Mouse (Mus musculus) E14TG2a.4 (cell line): ENCODE measurements at regions not wholly inside any gene's neighbourhood (a gene's known extent, or its start where the extent isn't known, plus 50 kb on each side); places are given as distances from the start of the nearest gene placed in this dataset.

Experiments
- H3K27me3 ChIP-seq: 2 replicates; pipeline ENCODE4 v1.6.1; 2014; ENCODE audit warnings: low read length, control low read depth; ENCODE audit not compliant: insufficient read depth
- H3K36me3 ChIP-seq: 2 replicates; pipeline ENCODE4 v1.6.1; 2014; ENCODE audit warnings: low read length, control low read depth; ENCODE audit not compliant: insufficient read depth
- H3K4me1 ChIP-seq: replicated peaks from 2 replicates; pipeline ENCODE4 v1.6.1; 2014; ENCODE audit warnings: low read depth, low read length, control low read depth
- H3K4me3 ChIP-seq: replicated peaks from 2 replicates; pipeline ENCODE4 v1.5.1; 2014; ENCODE audit warnings: mild to moderate bottlenecking, low read length
- H3K9me3 ChIP-seq: 2 replicates; pipeline ENCODE4 v1.6.1; 2014; ENCODE audit warnings: low read length, control low read depth
- CTCF ChIP-seq: conservative IDR thresholded peaks from 2 replicates; pipeline ENCODE4 v1.5.1; 2014; ENCODE audit warnings: low read length
- NANOG ChIP-seq: IDR thresholded peaks from 2 replicates; pipeline ENCODE4 v1.6.1; 2014; ENCODE audit warnings: borderline replicate concordance, low read length, mixed read lengths
- POU5F1 ChIP-seq: IDR thresholded peaks from 2 replicates; pipeline ENCODE4 v1.6.1; 2014; ENCODE audit warnings: low read length, borderline replicate concordance

DNA sequence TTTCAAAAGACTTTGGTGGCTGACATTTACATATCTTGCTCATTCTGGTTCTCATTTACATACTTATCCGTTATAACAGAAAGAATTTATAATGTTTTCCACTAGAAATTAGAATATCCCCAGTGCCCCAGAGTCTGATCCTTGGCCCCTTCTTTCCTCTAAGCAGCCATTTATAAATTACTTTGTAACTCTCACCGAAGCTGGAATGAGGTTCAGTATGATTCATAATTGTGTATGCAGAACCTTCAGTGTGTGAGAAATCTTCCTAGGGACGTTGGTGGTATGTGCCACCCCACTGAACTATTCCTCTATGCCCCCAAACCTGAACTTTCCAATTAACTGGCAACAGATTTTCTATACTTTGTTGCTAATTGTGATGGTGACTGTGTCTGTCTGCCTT, 104.7 kb downstream of the Gm5447 start:
- TF ChIP-seq CTCF = no peak
- no peak for TF ChIP-seq NANOG
- no peak for TF ChIP-seq POU5F1
- Histone ChIP-seq H3K36me3 (no peaks in the 10 kb centered on the region), H3K9me3 (no peaks in the 10 kb centered on the region), H3K4me3 (no peak overlapping the region), H3K4me1 (peaks cover 7% of the 10 kb centered on the region; the same call in 1 of the 2 replicates), H3K27me3 (0 out of 2 replicates have a peak, but pooled peaks cover 2% of the 10 kb centered on the region)

- no peaks in the 10 kb centered on the region for H3K36me3 ChIP-seq
- no peak for TF ChIP-seq CTCF
- no peak for TF ChIP-seq POU5F1
- peaks cover 7% of the 10 kb centered on the region; the same call in 1 of the 2 replicates for H3K4me1 ChIP-seq
- H3K9me3 ChIP-seq = no peaks in the 10 kb centered on the region
- H3K4me3 ChIP-seq = 0 out of 2 replicates have a peak overlapping the region, but pooled peaks have one; percentile 10
- 0 out of 2 replicates have a peak, but pooled peaks cover 2% of the 10 kb centered on the region for H3K27me3 ChIP-seq
Observed at GRCm38 (mm10) chr13:31080215-31080614, 106.2 kb downstream of the Gm5447 start.

DNA sequence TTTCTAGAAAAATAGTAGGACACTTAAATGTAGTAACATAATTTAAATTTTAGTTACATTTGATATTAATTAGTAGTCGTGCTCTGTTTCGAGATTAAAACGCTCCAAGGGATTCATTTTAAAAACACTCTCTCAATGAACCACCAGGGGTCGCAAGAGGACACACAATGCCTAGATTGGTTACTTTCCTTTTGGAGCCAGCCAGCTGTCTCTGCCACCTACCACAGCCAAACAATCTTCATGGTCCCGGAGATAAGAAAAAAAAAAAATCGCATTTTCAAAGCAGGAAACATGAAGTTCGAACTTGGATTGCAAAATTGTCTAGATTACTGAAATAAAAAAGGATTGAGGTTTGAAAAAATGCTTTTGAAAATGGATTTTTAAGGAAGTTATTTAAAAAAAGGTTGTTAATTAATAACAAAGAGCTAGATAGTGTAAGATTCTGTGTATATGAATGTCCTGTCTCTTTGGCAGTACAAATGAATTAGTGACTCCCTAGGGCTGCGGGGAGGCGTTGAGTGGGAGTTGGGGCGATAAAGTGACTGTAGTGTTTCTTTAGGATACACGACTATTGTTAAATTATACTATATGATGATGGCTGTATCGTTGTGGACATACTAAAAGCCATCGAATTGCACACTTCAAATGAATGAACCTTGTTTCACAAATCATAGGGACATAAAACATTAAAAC, 108.6 kb downstream of the Gm5447 start:
- Histone ChIP-seq H3K4me1 (peaks cover 7% of the 10 kb centered on the region; the same call in 1 of the 2 replicates), H3K36me3 (no peaks in the 10 kb centered on the region), H3K4me3 (no peak overlapping the region), H3K9me3 (no peaks in the 10 kb centered on the region), H3K27me3 (0 out of 2 replicates have a peak, but pooled peaks cover 2% of the 10 kb centered on the region)
- TF ChIP-seq POU5F1 (no peak), CTCF (peak; percentile 63)

GRCm38 (mm10) chr13:31101051-31101450, 127.0 kb downstream of the Gm5447 start:
- TF ChIP-seq CTCF (no peak), POU5F1 (no peak), NANOG (no peak)
- Histone ChIP-seq H3K4me3 (no peak overlapping the region), H3K4me1 (no peaks in the 10 kb centered on the region), H3K36me3 (no peaks in the 10 kb centered on the region), H3K27me3 (no peaks in the 10 kb centered on the region), H3K9me3 (no peaks in the 10 kb centered on the region)

DNA sequence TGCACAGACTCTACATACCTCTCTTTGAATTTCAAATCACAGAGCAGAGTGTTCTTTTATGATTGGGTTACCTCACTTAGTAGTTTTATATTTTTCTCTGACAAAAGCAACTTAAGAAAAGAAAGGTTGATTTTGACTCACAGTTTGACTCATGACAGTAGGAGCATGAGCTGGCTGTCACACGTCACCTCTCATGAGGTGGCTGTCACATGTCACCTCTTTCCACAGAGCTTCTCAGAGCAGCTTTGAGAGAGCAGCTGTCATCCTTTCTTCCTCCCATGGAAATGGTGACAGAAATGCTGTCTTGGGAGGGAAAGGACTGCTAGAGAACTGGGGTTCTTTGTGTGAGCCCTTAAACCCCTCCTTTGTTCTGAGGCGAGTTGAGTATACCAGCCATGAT, 133.4 kb downstream of the Gm5447 start:
- TF ChIP-seq NANOG (no peak), CTCF (no peak), POU5F1 (no peak)
- Histone ChIP-seq H3K9me3 (no peaks in the 10 kb centered on the region), H3K27me3 (no peaks in the 10 kb centered on the region), H3K36me3 (no peaks in the 10 kb centered on the region), H3K4me3 (no peak overlapping the region), H3K4me1 (no peaks in the 10 kb centered on the region)

DNA sequence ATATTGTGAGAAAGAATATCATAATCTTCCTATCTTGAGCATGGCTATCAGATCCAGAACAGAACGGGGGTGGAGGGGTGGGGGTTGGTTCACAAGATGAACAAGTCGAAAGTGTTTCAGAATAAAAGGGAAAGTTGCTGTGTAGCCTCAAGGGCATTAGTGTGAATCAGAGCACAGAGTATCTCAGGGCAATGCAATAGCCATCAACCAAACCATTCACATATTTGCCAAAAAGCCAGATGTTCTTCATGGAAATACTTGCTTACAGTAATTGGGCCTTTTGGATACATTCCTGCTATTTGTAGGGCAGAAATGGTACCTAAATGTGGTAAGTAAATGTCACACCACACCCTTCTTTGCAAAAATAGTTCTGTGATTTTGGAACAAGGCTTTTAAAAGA, 135.2 kb downstream of the Gm5447 start:
- Histone ChIP-seq H3K27me3 (no peaks in the 10 kb centered on the region), H3K36me3 (no peaks in the 10 kb centered on the region), H3K4me1 (no peaks in the 10 kb centered on the region), H3K4me3 (no peak overlapping the region), H3K9me3 (no peaks in the 10 kb centered on the region)
- no peak for TF ChIP-seq POU5F1
- no peak for TF ChIP-seq NANOG
- no peak for TF ChIP-seq CTCF

- TF ChIP-seq POU5F1 = no peak
- no peak for TF ChIP-seq NANOG
- no peak for TF ChIP-seq CTCF
Observed at GRCm38 (mm10) chr13:31122689-31123088, 148.7 kb downstream of the Gm5447 start.

DNA sequence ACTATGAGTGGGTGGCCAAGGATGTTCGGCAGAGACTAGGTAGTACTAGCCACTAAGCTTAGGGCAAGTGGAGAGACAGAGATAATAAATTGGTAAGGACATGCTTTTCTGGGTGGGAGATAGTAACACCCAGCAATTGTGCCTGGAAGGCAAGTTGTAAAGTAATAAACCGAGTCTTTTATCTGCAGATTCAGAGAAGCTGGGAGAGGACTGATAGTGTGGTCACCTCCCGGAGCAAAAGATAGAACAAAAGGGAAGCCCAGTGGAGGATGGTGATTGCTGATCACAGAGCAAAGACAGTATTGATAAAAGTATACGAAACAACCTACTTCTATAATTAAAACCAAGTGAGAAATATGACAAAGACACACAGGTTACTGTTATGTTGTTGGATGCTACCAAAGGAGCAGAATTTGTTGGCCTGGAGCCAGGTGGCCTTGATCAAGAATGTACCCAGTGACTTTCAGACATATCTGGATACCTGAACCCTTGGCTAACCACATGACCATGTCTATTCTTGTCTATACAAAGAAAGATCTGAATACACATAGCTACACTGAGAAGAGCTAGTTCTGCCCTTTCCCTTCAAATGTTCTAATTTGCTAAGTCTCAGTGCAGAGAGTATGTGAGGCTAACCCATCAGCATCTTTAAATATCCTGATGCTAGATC, 150.7 kb downstream of the Gm5447 start:
- Histone ChIP-seq H3K9me3 (peaks cover 6% of the 10 kb centered on the region), H3K36me3 (no peaks in the 10 kb centered on the region), H3K4me3 (no peak overlapping the region), H3K4me1 (no peaks in the 10 kb centered on the region), H3K27me3 (no peaks in the 10 kb centered on the region)
- TF ChIP-seq POU5F1 = no peak
- no peak for TF ChIP-seq CTCF
- TF ChIP-seq NANOG = no peak

More at GRCm38 (mm10) chr13:31122689-31123088, 148.7 kb downstream of the Gm5447 start:
- Histone ChIP-seq H3K4me3 (no peak overlapping the region), H3K4me1 (no peaks in the 10 kb centered on the region), H3K27me3 (no peaks in the 10 kb centered on the region), H3K9me3 (peaks cover 23% of the 10 kb centered on the region), H3K36me3 (no peaks in the 10 kb centered on the region)
